24 mouse cellular contexts compared by ENCODE assay signal in genomic region chr3:67960727-67961126, GRCm38 (mm10).
DNase-seq lines count a peak whose midpoint lies in the region; ATAC-seq and TF ChIP-seq lines count a peak whose summit lies in the region.
"Had no signal": no experiment of that assay in that cellular context is flagged by ENCODE, and none has a peak within 500 bp of the region (broad histone marks: within the 10 kb centered on the region; RNA-seq: fewer than 3 reads in every experiment).

No protein-coding gene starts in this region.

- no peaks in the 10 kb centered on the region for H3K27me3 ChIP-seq in forebrain, embryonic 16.5 days (replicated peaks; ENCODE audit: control insufficient read depth, insufficient read depth, low read length)
- peaks cover 20% of the 10 kb centered on the region; the same call in 1 of the 2 replicates for H3K27me3 ChIP-seq in forebrain, embryonic 12.5 days
- H3K27me3 ChIP-seq in midbrain, embryonic 10.5 days (ENCODE audit: low read depth, poor library complexity, severe bottlenecking): peaks cover 89% of the 10 kb centered on the region
- no peaks in the 10 kb centered on the region for H3K27me3 ChIP-seq in midbrain, postnatal 0 days (ENCODE audit: insufficient read depth, low read length)
- peaks cover 28% of the 10 kb centered on the region for H3K27me3 ChIP-seq in midbrain, embryonic 11.5 days (ENCODE audit: control insufficient read depth, insufficient read depth, low read length)
- H3K27me3 ChIP-seq in liver, embryonic 12.5 days (replicated peaks): no peaks in the 10 kb centered on the region
- H3K27me3 ChIP-seq: CH12.LX; embryonic facial prominence, embryonic 15.5 days; limb, embryonic 12.5 days; neural tube, embryonic 15.5 days had no signal

- no peaks in the 10 kb centered on the region for H3K9me3 ChIP-seq in forebrain, embryonic 16.5 days (ENCODE audit: control insufficient read depth, low read length)
- H3K9me3 ChIP-seq in forebrain, embryonic 12.5 days: no peaks in the 10 kb centered on the region
- H3K9me3 ChIP-seq in midbrain, embryonic 10.5 days (replicated peaks): no peaks in the 10 kb centered on the region
- H3K9me3 ChIP-seq in midbrain, postnatal 0 days (ENCODE audit: low read length): no peaks in the 10 kb centered on the region
- H3K9me3 ChIP-seq in midbrain, embryonic 11.5 days (ENCODE audit: control insufficient read depth, low read length): no peaks in the 10 kb centered on the region
- no peaks in the 10 kb centered on the region for H3K9me3 ChIP-seq in liver, embryonic 12.5 days (replicated peaks)
- H3K9me3 ChIP-seq: embryonic facial prominence, embryonic 15.5 days; limb, embryonic 12.5 days; neural tube, embryonic 15.5 days had no signal

- no peak overlapping the region for H3K9ac ChIP-seq in forebrain, embryonic 16.5 days (replicated peaks; ENCODE audit: low read depth, low read length)
- no peak overlapping the region for H3K9ac ChIP-seq in forebrain, embryonic 12.5 days
- no peak overlapping the region for H3K9ac ChIP-seq in midbrain, postnatal 0 days (replicated peaks; ENCODE audit: low read length, poor library complexity, severe bottlenecking)
- H3K9ac ChIP-seq in midbrain, embryonic 11.5 days (ENCODE audit: low read length): no peak overlapping the region
- H3K9ac ChIP-seq in liver, embryonic 12.5 days: no peak overlapping the region
- H3K9ac ChIP-seq: embryonic facial prominence, embryonic 15.5 days; limb, embryonic 12.5 days; neural tube, embryonic 15.5 days had no signal

- peak; percentile 31; the same call in 1 of the 2 replicates for ATAC-seq in forebrain, embryonic 16.5 days
- no peak for ATAC-seq in forebrain, embryonic 12.5 days (ENCODE audit: low FRiP score)
- ATAC-seq in midbrain, postnatal 0 days (ENCODE audit: low FRiP score): no peak
- peak; percentile 20; the same call in 1 of the 2 replicates for ATAC-seq in midbrain, embryonic 11.5 days (ENCODE audit: low FRiP score)
- no peak for ATAC-seq in liver, embryonic 12.5 days
- ATAC-seq: activated CD4-positive, CD25-positive, alpha-beta regulatory T cell, adult 4 months had no signal

- H3K36me3 ChIP-seq in forebrain, embryonic 16.5 days (ENCODE audit: control insufficient read depth, insufficient read depth): no peaks in the 10 kb centered on the region
- no peaks in the 10 kb centered on the region for H3K36me3 ChIP-seq in forebrain, embryonic 12.5 days (replicated peaks)
- H3K36me3 ChIP-seq in midbrain, embryonic 10.5 days: no peaks in the 10 kb centered on the region
- no peaks in the 10 kb centered on the region for H3K36me3 ChIP-seq in midbrain, postnatal 0 days (ENCODE audit: insufficient read depth, low read length)
- no peaks in the 10 kb centered on the region for H3K36me3 ChIP-seq in midbrain, embryonic 11.5 days (ENCODE audit: control insufficient read depth, insufficient read depth, low read length)
- H3K36me3 ChIP-seq in liver, embryonic 12.5 days: no peaks in the 10 kb centered on the region
- H3K36me3 ChIP-seq: embryonic facial prominence, embryonic 15.5 days; G1E; limb, embryonic 12.5 days; neural tube, embryonic 15.5 days had no signal

- H3K4me2 ChIP-seq in forebrain, embryonic 16.5 days (ENCODE audit: low read length): no peak overlapping the region
- H3K4me2 ChIP-seq in forebrain, embryonic 12.5 days: no peak overlapping the region
- no peak overlapping the region for H3K4me2 ChIP-seq in midbrain, postnatal 0 days (ENCODE audit: low read depth, low read length, poor library complexity, severe bottlenecking)
- H3K4me2 ChIP-seq in midbrain, embryonic 11.5 days: no peak overlapping the region
- no peak overlapping the region for H3K4me2 ChIP-seq in liver, embryonic 12.5 days
- H3K4me2 ChIP-seq: embryonic facial prominence, embryonic 15.5 days; heart, embryonic 11.5 days; limb, embryonic 12.5 days; liver, embryonic 11.5 days; neural tube, embryonic 15.5 days had no signal

- no peak for DNase-seq in midbrain, embryonic 10.5 days (ENCODE audit: low spot score)
- DNase-seq in midbrain, postnatal 0 days (ENCODE audit: low spot score): no peak
- no peak for DNase-seq in midbrain, embryonic 11.5 days (ENCODE audit: low spot score, missing footprints)
- DNase-seq in thymus, postnatal 4 days: no peak
- DNase-seq: adrenal gland, adult 8-10 months; B cell, adult 2 months; cerebellum, adult 11-12 months; kidney, adult 8-10 months; kidney, postnatal 10 days; lung, adult 18-20 months; lung, postnatal 10 days; right cerebral cortex, postnatal 14 days; spleen, adult 18-20 months had no signal

- TF ChIP-seq CTCF in midbrain, postnatal 0 days (IDR thresholded peaks at IDR 0.05): no peak

- H3K4me3 ChIP-seq in forebrain, embryonic 16.5 days (replicated peaks; ENCODE audit: low read length): no peak overlapping the region
- H3K4me3 ChIP-seq in forebrain, embryonic 12.5 days (replicated peaks): no peak overlapping the region
- no peak overlapping the region for H3K4me3 ChIP-seq in midbrain, embryonic 10.5 days
- H3K4me3 ChIP-seq in midbrain, postnatal 0 days (ENCODE audit: low read depth, low read length): no peak overlapping the region
- no peak overlapping the region for H3K4me3 ChIP-seq in midbrain, embryonic 11.5 days (ENCODE audit: low read depth, low read length)
- no peak overlapping the region for H3K4me3 ChIP-seq in liver, embryonic 12.5 days
- H3K4me3 ChIP-seq: embryonic facial prominence, embryonic 15.5 days; limb, embryonic 12.5 days; neural tube, embryonic 15.5 days had no signal

- H3K4me1 ChIP-seq in forebrain, embryonic 16.5 days (replicated peaks; ENCODE audit: control insufficient read depth, insufficient read depth, low read length): peaks cover 11% of the 10 kb centered on the region
- H3K4me1 ChIP-seq in forebrain, embryonic 12.5 days: peaks cover 20% of the 10 kb centered on the region
- peaks cover 33% of the 10 kb centered on the region for H3K4me1 ChIP-seq in midbrain, embryonic 10.5 days
- peaks cover 6% of the 10 kb centered on the region for H3K4me1 ChIP-seq in midbrain, postnatal 0 days (ENCODE audit: insufficient read depth, low read length)
- H3K4me1 ChIP-seq in midbrain, embryonic 11.5 days (ENCODE audit: control insufficient read depth, insufficient read depth, low read length): peaks cover 18% of the 10 kb centered on the region
- H3K4me1 ChIP-seq in liver, embryonic 12.5 days: no peaks in the 10 kb centered on the region
- H3K4me1 ChIP-seq: embryonic facial prominence, embryonic 15.5 days; limb, embryonic 12.5 days had no signal

- H3K27ac ChIP-seq in forebrain, embryonic 16.5 days (ENCODE audit: low read length): no peak overlapping the region
- H3K27ac ChIP-seq in forebrain, embryonic 12.5 days: no peak overlapping the region
- H3K27ac ChIP-seq in midbrain, embryonic 10.5 days (replicated peaks): peak overlapping the region; percentile 73
- no peak overlapping the region for H3K27ac ChIP-seq in midbrain, postnatal 0 days (ENCODE audit: low read depth, low read length)
- peak overlapping the region; percentile 15 for H3K27ac ChIP-seq in midbrain, embryonic 11.5 days (ENCODE audit: low read depth, low read length)
- H3K27ac ChIP-seq in liver, embryonic 12.5 days: no peak overlapping the region
- H3K27ac ChIP-seq: embryonic facial prominence, embryonic 15.5 days; limb, embryonic 12.5 days had no signal

Comparison
In these comparisons a context has a peak if more than half of its experiments do, and no peak if none do; other contexts are left out.
1. ATAC-seq: peak in forebrain, embryonic 16.5 days (single experiment) and midbrain, embryonic 11.5 days (single experiment); none in forebrain, embryonic 12.5 days (single experiment), midbrain, postnatal 0 days (single experiment) and liver, embryonic 12.5 days (single experiment).
2. H3K27ac ChIP-seq: peak in midbrain, embryonic 10.5 days (single experiment) and midbrain, embryonic 11.5 days (single experiment); none in forebrain, embryonic 16.5 days (single experiment), forebrain, embryonic 12.5 days (single experiment), midbrain, postnatal 0 days (single experiment) and liver, embryonic 12.5 days (single experiment).